Mouse (Mus musculus): Measurements from ENCODE around the gene Top1.

DNA sequence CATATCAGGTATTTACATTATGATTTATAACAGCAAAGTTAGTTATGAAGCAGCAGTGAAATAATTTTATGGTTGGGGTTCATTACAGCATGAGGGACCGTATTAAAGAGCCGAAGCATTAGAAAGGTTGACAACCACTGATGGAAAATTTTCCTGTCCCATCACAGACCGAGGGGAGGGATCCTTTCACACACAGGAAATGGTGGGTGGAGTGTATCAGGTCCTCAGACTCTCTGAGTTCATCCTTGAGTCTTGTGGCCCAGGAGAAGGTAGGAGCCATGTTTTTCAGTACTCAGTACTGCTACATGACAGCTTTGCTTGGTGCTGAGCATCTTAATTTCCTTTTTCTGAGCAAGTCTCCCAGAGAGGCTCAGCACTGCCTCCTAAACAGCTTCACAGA, 118.1 kb downstream of the Top1 start:
- TF ChIP-seq POLR2A (IDR thresholded peaks at IDR 0.05; ENCODE audit: extremely low read depth, insufficient read depth, low read length): no peak
- no peak for TF ChIP-seq CTCF (IDR thresholded peaks at IDR 0.05; ENCODE audit: low read depth, low read length)

All from liver, adult 2 months (tissue).